Mouse (Mus musculus): ENCODE measurements around the gene Aloxe3. TPM values are rescaled to one million over a fixed set of nuclear protein-coding genes. Genes with fewer than 3 reads are reported as not detected.

Gene Aloxe3
- total RNA-seq, 2 experiments from 2014 or later: not detected

DNA sequence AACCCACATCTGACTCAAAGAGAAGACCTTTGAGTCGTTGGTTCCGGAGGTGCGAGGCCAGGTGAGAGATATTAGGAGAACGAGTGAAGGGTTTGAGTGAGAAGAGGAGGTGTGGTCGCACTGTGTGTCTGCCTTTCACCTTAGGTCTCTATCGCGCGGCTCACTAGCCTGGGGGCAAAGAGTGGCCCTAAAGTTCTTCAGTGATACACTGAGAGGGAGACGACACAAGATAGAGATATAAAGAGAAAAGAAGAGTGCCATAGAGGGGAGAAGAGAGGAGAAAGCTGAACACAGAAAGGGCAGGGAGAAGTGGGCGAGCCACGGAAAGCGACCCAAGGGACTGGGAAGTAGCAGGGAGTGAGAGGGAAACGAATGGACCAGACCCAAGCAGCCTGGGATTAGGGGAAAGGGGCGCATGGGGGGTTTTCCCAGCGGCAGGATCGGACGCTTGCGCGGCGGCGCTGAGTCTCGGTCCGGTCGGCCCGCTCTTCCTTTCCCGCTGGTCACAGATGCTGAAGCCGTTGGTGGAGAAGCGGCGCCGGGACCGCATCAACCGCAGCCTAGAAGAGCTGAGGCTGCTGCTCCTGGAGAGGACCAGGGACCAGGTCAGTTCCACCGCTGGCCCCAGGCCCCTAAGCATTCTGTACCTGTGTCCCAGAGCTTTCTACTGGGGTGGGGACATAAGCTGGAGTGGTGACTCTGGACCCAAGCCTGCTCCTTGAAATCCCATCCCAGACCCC lies 4.5 kb upstream of the Aloxe3 start:
- intact Hi-C loops (cut with DNase I): loop anchor here (2.0 kb wide), 1 partner anchor 28 kb away; no protein-coding TSS in a partner anchor
- no peak for DNase-seq (ENCODE audit: low spot score)

DNA sequence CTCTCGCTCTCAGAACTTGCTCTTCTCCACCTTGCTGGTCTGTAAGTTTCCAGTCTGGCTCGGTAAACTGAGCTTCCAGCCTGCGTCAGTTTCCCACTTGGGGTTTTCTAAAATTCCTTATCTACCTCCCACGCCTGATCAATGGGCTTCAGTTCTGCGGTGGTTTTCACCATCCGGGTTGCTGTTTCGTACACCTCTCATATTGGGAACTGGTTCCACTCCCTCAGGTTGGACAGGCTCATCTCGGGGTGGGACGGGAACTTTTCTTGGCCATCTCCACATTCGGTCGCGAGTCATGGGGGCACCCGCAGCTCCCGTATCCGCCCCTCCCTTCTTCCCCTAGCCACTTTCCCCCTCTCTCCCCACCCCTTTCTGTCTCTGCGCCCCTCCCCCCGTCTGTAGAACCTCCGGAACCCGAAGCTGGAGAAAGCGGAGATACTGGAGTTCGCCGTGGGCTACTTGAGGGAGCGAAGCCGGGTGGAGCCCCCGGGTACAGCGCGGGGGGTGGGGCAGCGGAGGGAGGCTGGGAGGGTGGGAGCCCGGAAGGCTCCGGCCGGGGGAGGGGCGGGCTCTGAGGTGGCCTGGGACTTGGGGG lies 3.9 kb upstream of the Aloxe3 start:
- DNase-seq (ENCODE audit: low spot score): no peak
- intact Hi-C loops (cut with DNase I): loop anchor here (1.0 to 2.0 kb wide), 2 partner anchors 25 to 29 kb away; no protein-coding TSS in a partner anchor

DNA sequence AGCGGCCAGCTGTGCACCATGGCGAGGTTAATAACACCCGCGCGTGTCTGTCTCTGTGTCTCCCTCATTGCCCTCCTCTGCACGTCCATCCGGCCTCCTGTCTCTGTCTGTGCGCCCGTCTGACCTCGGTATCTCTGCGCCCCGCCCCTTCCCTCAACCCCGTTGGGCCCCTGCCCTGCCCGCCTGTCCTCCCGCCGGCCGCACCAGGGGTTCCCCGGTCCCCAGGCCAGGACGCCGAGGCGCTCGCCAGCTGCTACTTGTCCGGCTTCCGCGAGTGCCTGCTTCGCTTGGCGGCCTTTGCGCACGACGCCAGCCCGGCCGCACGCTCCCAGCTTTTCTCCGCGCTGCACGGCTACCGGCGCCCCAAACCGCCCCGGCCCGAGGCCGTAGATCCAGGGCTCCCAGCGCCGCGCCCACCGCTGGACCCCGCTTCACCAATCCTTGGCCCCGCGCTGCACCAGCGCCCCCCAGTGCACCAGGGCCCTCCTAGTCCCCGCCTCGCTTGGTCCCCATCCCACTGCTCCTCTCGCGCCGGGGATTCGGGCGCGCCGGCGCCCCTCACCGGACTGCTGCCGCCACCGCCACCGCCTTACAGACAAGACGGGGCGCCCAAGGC lies 3.3 kb upstream of the Aloxe3 start, which contains the start of gene 9130213A22Rik:
Gene 9130213A22Rik, minus strand, starts transcription at position 254 of the 616 bp plus-strand sequence.
- DNase-seq (ENCODE audit: low spot score): peak; percentile 87
- intact Hi-C loops (cut with DNase I): loop anchor here (1.0 kb wide), 1 partner anchor 25 kb away; no protein-coding TSS in a partner anchor

DNA sequence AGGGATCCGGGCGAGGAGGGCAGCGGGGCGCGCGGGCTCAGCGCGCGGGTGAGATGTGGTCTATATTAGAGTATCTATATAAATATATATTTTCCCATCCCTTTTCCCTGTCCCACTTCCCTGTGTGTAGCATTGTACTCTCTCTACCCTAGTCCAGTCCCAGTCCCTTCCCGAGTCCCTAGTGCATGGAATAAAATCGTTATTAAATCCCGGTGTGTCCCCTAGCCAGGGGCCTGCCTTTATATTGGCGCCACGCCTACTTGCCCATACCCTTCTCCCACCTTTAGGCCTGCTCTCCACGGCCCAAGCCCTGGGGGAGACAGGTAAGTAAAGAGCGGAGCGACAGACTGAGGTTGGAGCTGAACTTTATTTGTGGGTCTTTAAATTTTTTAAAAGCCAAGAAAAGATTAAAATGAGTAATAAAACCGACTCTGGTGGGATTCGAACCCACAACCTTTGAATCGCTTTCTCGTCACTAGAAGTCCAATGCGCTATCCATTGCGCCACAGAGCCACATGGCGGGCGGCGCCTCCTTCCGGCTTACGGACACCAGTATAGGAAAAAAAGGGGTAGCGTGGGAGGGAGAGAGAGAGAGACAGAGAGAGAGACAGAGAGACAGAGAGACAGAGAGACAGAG lies 2.5 kb upstream of the Aloxe3 start:
- intact Hi-C loops (cut with DNase I): loop anchor here (1.0 kb wide), 1 partner anchor 60 kb away; no protein-coding TSS in a partner anchor
- DNase-seq (ENCODE audit: low spot score): peak; percentile 80

DNA sequence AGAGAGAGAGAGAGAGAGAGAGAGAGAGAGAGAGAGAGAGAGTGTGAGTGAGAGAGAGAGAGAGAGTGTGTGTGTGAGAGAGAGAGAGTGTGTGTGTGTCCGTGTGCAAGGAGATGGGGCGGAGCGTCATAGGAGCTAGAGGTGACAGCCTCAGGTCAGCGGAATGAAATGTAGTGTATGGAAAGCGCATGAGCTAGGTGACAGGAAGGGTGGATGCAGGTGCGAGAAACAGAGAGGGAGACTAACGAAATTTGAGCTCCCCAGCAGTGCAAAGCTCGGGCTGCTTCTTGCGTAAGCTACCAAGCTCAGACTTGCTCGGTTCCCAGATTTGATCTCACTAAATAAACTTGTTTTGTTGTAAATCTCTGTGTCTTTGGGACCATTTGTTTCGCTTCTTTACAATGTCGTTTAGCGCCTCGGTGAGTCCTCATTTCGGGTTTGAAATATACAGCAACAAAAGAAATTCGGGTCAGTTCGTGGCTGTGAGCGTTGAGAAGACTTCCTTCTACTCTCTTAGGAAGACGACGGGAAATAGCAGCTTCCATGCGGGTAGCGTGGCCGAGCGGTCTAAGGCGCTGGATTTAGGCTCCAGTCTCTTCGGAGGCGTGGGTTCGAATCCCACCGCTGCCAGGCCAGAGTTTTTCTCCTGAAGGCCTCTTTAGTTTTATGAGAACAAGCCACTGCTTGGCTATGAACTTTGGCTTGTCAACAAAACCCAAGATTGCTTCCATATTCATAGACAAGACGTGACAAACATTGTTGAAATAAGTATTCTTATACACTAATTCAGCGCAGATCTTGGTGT lies 1.8 kb upstream of the Aloxe3 start:
- peak; percentile 76 for DNase-seq (ENCODE audit: low spot score)
- intact Hi-C loops (cut with DNase I): loop anchor here (1.0 kb wide), 2 partner anchors 61 to 83 kb away; no protein-coding TSS in a partner anchor

DNA sequence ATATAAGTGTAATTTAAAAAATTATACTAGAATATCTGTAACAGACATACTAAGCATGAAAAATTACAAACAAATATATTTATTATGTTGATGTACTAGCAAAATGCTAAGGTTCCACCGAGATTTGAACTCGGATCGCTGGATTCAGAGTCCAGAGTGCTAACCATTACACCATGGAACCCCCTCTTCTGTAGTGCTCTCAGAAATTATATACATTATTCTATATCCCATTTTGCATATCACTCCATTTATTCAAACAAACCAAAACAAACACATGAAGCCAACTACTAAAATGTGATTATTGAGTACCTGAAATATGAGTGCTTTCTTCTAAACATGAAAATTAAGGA lies 1.2 kb upstream of the Aloxe3 start:
- intact Hi-C loops (cut with DNase I): loop anchor here (1.0 kb wide), 1 partner anchor 83 kb away; no protein-coding TSS in a partner anchor

DNA sequence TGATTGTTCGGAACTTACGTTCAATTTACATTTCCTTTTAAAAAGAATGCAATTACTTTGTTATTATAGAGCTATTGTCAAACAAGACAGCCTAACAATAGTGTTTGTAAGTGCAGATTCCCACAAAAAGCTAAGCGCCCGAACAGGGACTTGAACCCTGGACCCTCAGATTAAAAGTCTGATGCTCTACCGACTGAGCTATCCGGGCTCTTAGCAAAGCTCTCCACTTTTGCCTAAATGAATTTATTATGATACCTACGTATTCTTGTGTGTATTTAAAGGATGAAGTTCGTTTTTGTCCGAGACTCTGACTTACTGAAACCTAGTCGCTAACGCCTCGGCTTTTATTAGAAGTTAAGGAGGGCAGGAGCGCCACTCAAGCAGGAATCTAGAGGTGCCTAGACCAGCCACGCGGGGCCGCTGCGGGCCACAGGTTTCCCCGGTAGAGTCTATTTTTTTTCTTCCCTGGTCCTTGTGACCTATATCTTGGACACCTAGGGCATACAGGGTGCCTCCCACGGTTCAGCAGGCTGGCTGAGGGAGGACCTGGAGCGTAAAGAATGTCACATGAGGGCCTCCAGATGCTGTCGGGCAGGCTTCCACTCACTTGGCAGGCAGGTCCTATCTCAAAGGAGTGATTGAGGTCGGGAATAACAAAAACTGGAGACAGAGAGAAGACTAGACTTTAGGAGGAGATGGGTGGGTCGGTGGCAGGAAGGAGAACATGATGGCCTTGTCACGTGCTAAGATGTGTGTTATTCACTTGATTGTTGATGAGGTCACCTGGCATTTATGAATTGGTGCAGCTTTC lies 450 bp upstream of the Aloxe3 start:
- intact Hi-C loops (cut with DNase I): loop anchor here (5.0 kb wide), 1 partner anchor 117 kb away; no protein-coding TSS in a partner anchor
- peak; percentile 65 for DNase-seq (ENCODE audit: low spot score)

More for the DNA sequence above, 1.2 kb upstream of the Aloxe3 start:
- DNase-seq (ENCODE audit: low spot score): no peak

DNA sequence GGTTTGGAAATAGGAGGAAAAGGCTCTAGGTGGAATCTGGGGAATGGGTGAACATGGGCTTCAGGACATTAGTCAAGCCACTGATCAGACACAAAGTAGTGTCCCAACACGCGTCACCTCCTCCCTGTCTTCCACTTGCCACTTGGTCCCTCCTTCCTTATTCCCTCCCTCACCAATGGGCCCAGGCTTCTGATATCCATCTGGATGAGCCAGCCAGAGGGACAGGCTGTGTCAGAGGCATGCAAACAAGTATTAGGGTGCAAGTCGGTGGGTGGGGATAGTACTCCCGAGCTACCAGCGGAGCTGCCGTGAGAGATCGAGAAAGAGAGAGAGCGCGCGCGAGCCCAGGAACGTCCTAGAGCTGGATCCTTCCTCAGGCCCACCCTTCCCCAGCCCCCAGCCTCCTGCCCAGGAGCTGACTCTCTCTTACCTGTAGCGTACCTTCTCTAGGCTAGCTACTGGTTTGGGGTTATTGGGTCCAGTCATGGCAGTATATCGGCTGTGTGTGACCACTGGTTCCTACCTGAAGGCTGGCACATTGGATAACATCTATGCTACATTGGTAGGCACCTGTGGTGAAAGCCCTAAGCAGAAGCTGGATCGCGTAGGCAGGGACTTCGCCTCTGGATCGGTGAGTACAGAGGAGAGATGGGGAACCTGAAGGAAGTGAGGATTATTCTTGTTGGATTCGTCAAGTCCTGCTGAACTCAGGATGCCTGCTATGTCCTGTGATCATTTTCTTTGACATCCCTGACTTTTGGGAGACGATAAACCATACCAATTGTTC lies 416 bp downstream of the Aloxe3 start:
- no peak for DNase-seq (ENCODE audit: low spot score)

DNA sequence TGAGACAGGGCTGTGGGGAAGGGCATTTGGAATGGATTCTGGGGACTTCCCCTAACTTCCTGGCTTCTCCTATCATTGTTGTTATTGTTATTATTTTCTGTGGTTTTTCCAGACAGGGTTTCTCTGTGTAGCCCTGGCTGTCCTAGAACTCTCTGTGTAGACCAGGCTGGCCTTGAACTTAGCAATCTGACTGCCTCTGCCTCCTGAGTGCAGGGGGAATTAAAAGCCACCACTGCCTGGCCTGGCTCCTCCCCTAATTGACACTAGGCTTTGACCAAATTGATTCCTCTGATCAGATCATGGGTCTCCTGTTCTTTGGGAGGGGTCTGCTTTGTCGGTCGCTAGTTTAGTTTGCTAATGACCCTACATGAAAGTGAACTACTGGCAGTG lies 1.0 kb downstream of the Aloxe3 start:
- DNase-seq (ENCODE audit: low spot score): no peak
- intact Hi-C loops (cut with DNase I): loop anchor here (2.0 to 5.0 kb wide), 2 partner anchors 22 to 116 kb away; no protein-coding TSS in a partner anchor

More for the DNA sequence above, 416 bp downstream of the Aloxe3 start:
- intact Hi-C loops (cut with DNase I): loop anchor here (2.0 to 5.0 kb wide), 2 partner anchors 23 to 116 kb away; no protein-coding TSS in a partner anchor

DNA sequence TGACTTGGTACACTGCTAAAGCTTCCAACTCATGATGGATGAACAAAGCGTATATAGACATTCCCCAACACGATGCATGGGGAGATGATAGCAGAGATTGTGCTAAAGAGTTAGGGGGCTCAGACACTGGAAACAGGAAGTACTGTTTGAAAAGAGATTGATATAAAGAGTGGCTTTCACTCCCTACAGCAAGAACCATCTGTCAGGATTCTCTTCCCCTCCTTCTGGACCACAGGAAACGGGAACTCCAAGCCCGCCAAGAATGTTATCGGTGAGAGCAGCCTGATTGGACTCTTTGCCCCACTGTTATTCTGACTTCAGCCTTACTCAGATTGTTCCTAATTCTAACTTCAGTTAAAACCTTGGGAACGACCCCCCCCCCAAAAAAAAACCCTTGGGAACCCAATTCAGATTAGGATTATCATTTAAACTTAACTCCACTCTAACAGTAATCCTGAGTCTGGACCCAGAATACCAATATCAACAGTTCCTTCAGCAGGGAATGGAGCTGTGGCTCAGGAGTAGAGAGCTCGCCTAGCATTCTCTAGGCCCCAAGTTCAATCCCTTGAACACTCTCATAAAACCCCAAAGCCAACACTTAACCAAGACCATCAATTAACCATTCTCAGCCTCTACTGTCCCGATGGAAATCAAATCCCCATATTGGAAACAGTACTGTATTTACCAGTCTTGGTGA lies 2.9 kb downstream of the Aloxe3 start:
- DNase-seq (ENCODE audit: low spot score): no peak
- intact Hi-C loops (cut with DNase I): loop anchor here (5.0 kb wide), 1 partner anchor 114 kb away; no protein-coding TSS in a partner anchor

DNA sequence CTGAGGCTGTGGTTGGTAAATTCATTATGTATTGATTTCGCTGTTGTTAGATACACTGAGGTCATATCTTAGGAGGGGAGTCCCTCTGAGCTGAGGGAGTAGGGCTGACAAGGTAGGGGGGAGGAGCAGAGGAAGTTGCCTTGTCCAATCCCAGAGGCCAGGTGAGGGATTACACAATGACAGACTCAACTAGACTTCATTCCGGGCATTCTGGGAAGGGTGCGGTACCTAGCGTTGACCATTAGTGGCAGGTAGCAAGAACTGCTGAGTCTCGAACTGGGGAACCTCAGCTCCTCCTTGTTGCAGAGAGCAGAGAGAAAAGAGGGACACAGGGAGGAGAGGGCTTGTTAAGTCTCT lies 7.8 kb downstream of the Aloxe3 start:
- intact Hi-C loops (cut with DNase I): no loop called here
- no peak for DNase-seq (ENCODE audit: low spot score)

DNA sequence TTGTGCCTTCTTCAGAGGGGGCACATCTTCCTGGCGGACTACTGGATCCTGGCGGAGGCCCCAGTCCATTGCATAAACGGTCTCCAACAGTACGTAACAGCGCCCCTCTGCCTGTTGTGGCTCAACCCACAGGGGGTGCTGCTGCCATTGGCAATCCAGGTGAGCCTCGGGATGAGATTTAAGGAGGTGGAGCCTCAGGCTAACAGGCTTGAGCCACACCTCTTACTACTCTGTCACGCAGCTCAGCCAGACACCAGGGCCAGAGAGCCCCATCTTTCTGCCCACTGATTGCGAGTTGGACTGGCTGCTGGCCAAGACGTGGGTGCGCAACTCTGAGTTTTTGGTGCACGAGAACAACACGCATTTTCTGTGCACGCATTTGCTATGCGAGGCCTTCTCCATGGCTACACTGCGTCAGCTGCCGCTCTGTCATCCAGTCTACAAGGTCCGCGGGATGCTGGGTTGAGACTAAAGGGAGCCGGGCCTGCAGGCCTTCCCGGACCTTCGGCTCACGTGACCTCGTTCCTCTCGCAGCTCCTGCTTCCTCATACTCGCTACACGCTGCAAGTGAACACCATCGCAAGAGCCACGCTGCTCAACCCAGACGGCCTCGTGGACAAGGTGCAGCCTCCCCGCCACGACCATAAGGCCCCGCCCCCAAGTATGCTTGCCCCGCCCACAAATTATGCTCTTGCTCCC lies 8.4 kb downstream of the Aloxe3 start:
- DNase-seq (ENCODE audit: low spot score): no peak
- intact Hi-C loops (cut with DNase I): no loop called here

DNA sequence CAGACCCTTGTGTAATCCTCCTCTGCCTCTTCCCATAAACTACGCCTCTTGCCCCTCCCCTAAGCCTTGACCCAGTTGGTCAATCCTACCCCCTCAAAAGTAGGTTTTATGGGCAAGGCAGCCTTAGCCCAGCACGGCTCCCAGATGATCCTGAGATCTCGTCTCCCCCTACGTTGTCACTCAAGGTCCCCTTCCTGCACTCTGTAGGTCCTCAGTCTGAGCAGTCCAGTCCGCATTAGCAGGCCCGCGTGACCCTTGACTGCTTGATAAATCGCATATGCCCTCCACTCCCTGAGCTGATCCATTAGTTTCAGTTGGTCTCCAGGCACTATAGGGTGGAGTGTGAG lies 8.9 kb downstream of the Aloxe3 start:
- intact Hi-C loops (cut with DNase I): no loop called here
- no peak for DNase-seq (ENCODE audit: low spot score)

DNA sequence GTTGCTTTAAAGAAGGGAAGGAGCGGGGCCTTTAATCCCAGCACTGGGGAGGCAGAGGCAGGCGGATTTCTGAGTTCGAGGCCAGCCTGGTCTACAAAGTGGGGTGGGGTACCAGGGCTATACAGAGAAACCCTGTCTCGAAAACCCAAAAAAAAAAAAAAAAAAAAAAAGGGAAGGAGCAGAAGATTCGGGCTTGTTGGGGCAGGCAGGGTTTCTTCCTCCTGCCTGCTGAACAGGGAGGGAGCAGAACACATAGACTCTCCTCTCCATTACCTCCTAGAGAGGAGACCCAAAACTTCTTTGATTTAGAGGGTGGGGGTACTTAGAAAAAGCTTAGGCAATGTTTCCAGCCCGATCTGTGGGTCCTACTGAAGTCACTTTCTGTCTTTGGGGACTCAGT lies 9.7 kb downstream of the Aloxe3 start:
- DNase-seq (ENCODE audit: low spot score): no peak
- intact Hi-C loops (cut with DNase I): no loop called here

DNA sequence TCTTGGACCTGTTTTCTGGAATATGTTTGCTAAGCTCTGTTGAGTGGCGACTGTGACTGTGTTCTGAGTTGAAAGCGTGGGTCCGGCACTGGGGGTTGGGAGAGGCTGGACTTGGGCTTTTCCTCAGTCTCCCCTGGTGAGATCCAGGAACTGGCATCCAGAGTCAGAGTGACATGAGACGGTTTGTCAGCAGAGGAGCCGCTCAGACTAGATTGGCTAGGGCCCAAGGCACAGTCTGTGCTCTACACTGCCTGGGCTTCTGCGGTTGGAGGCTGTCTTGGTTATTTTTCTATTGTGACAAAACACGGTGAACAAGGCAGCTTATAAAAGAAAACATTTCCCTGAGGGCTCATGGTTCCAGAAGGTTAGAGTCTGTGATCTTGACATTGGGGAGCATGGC lies 21.9 kb downstream of the Aloxe3 start:
- DNase-seq (ENCODE audit: low spot score): no peak
- intact Hi-C loops (cut with DNase I): no loop called here

DNA sequence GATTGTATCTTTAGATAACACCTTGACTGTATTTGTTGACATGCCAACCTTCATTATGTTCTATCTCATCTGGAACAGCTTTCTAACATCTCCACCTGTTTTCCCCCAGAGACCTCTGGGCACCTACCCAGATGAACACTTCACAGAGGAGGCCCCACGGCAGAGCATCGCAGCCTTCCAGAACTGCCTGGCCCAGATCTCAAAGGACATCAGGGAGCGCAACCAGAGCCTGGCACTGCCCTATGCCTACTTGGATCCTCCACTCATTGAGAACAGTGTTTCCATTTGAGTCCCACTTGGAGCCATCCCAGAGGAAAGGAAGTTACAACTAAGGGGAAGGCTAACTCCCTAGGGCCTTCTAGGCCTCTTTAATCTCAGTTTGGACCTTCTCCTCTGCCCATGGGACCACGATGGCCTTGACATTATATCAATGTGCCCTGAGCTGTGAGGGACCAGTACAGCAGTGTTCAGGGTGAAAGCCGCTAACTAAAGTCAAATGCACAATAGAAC lies 22.8 kb downstream of the Aloxe3 start:
- intact Hi-C loops (cut with DNase I): loop anchor here (2.0 kb wide), 1 partner anchor 22 kb away; no protein-coding TSS in a partner anchor
- no peak for DNase-seq (ENCODE audit: low spot score)
